Mouse (Mus musculus): ENCODE measurements around the gene Chrm4. TPM values are rescaled to one million over a fixed set of nuclear protein-coding genes. Genes with fewer than 3 reads are reported as not detected.

The Chrm4 gene
- total RNA-seq, 2 experiments from 2014 or later = 37.3 to 42.0 TPM

GRCm38 (mm10) chr2:91934016-91934415, 7.0 kb downstream of the Chrm4 start:
- intact Hi-C loops (cut with DNase I) = loop anchor here (5.0 kb wide), 1 partner anchor 38 kb away; no protein-coding TSS in a partner anchor
- no peak for DNase-seq (ENCODE audit: low spot score in 2 of 2)

- intact Hi-C loops (cut with DNase I) = loop anchor here (5.0 kb wide), 1 partner anchor 37 kb away; no protein-coding TSS in a partner anchor
- no peak for DNase-seq (ENCODE audit: low spot score in 2 of 2)
Observed at GRCm38 (mm10) chr2:91934826-91935525, 7.9 kb downstream of the Chrm4 start.

- peak in 1 of 2 experiments; percentile 74 for DNase-seq (ENCODE audit: low spot score in 2 of 2)
Observed at GRCm38 (mm10) chr2:91936154-91936553, 9.1 kb downstream of the Chrm4 start.

GRCm38 (mm10) chr2:91939303-91939935, 12.4 kb downstream of the Chrm4 start:
- intact Hi-C loops (cut with DNase I) = no loop called here
- DNase-seq (ENCODE audit: low spot score in 2 of 2) = no peak

More at GRCm38 (mm10) chr2:91936154-91936553, 9.1 kb downstream of the Chrm4 start:
- intact Hi-C loops (cut with DNase I) = no loop called here

GRCm38 (mm10) chr2:91942356-91942755, 15.3 kb downstream of the Chrm4 start:
- intact Hi-C loops (cut with DNase I) = no loop called here
- no peak for DNase-seq (ENCODE audit: low spot score in 2 of 2)

- peak; percentile 84 to 88 for DNase-seq (ENCODE audit: low spot score in 2 of 2)
- intact Hi-C loops (cut with DNase I) = loop anchor here (2.0 kb wide), 2 partner anchors 18 to 42 kb away; no protein-coding TSS in a partner anchor
Observed at GRCm38 (mm10) chr2:91944170-91944950, 17.3 kb downstream of the Chrm4 start.

- DNase-seq (ENCODE audit: low spot score in 2 of 2) = no peak
- intact Hi-C loops (cut with DNase I) = loop anchor here (2.0 kb wide), 2 partner anchors 17 to 41 kb away; no protein-coding TSS in a partner anchor
Observed at GRCm38 (mm10) chr2:91945483-91945882, 18.4 kb downstream of the Chrm4 start, which contains the start of gene Gm9821. Gene Gm9821 (plus strand): TSS chr2:91945703.

GRCm38 (mm10) chr2:91946836-91947235, 19.8 kb downstream of the Chrm4 start:
- DNase-seq (ENCODE audit: low spot score in 2 of 2) = no peak
- intact Hi-C loops (cut with DNase I) = no loop called here

GRCm38 (mm10) chr2:91947397-91948150, 20.5 kb downstream of the Chrm4 start:
- DNase-seq (ENCODE audit: low spot score in 2 of 2) = no peak
- intact Hi-C loops (cut with DNase I) = no loop called here

- no peak for DNase-seq (ENCODE audit: low spot score in 2 of 2)
- intact Hi-C loops (cut with DNase I) = no loop called here
Observed at GRCm38 (mm10) chr2:91948151-91948509, 21.1 kb downstream of the Chrm4 start.

GRCm38 (mm10) chr2:91948792-91949241, 21.8 kb downstream of the Chrm4 start:
- no peak for DNase-seq (ENCODE audit: low spot score in 2 of 2)
- intact Hi-C loops (cut with DNase I) = no loop called here

GRCm38 (mm10) chr2:91949411-91950274, 22.6 kb downstream of the Chrm4 start:
- intact Hi-C loops (cut with DNase I) = no loop called here
- no peak for DNase-seq (ENCODE audit: low spot score in 2 of 2)

- intact Hi-C loops (cut with DNase I) = no loop called here
- no peak for DNase-seq (ENCODE audit: low spot score in 2 of 2)
Observed at GRCm38 (mm10) chr2:91950275-91951085, 23.4 kb downstream of the Chrm4 start.

- no peak for DNase-seq (ENCODE audit: low spot score in 2 of 2)
- intact Hi-C loops (cut with DNase I) = no loop called here
Observed at GRCm38 (mm10) chr2:91953825-91954224, 26.8 kb downstream of the Chrm4 start.

- intact Hi-C loops (cut with DNase I) = no loop called here
- DNase-seq (ENCODE audit: low spot score in 2 of 2) = no peak
Observed at GRCm38 (mm10) chr2:91955121-91955591, 28.1 kb downstream of the Chrm4 start.

- no peak for DNase-seq (ENCODE audit: low spot score in 2 of 2)
- intact Hi-C loops (cut with DNase I) = no loop called here
Observed at GRCm38 (mm10) chr2:91955875-91956274, 28.8 kb downstream of the Chrm4 start.

GRCm38 (mm10) chr2:91957096-91957495, 30.0 kb downstream of the Chrm4 start:
- intact Hi-C loops (cut with DNase I) = no loop called here
- peak; percentile 84 to 96 for DNase-seq (ENCODE audit: low spot score in 2 of 2)
